Mouse (Mus musculus): Measurements from ENCODE around the gene Synj2.

DNA sequence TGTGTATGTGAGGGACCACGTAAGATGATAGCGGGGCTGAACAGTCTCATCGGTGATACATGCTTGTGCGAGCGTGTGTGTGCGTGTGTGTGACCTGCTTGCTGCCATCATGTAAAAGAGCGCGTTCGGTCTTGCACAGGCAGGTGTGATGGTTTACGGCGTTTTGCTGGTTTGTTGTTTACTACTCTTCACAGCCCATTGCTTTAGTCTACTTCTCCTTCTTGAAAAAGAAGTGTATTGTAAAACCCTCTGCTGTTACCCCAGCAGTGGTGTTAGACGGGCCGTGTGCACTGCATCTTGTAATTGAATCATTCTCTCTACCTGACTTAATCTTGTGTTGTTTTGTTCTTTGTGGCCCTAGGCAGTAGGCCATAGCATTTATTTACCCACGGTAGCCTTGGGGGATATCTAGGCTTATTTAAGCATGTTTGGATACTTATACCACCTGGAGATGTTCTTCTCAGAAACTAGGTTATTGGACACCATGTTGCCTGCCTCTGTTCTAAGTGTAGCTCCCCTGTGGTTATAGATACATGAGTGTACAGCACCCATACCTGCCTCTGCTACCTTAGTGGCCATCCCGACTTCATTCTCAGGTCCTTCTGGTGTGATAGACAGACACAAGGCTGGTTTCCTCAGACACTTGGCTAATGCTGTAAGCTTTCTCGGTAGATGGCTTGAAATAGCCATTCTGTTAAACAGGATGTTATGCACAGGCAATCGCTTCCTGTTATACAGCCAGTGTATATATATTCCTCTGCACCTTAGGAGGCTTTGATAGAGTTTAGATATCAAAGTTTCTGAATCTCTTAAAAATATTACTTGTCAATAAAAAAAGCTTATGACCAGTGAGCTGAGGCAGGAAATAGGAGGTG, 43.5 kb upstream of the Synj2 start:
- no peak for TF ChIP-seq CTCF (IDR thresholded peaks at IDR 0.05; ENCODE audit: low read depth, low read length)
- TF ChIP-seq POLR2A (IDR thresholded peaks at IDR 0.05; ENCODE audit: insufficient read depth, low read length) = no peak
